Comparison of ENCODE assay signal across 17 mouse cellular contexts in genomic region chr5:139979371-139979770, GRCm38 (mm10).
DNase-seq lines count a peak whose midpoint lies in the region; ATAC-seq and TF ChIP-seq lines count a peak whose summit lies in the region.
"Had no signal": no experiment of that assay in that cellular context is flagged by ENCODE, and none has a peak within 500 bp of the region (broad histone marks: within the 10 kb centered on the region; RNA-seq: fewer than 3 reads in every experiment).

No protein-coding gene starts in this region.

- 58% methylated on average over 9 of the region's 9 CpGs for WGBS in midbrain, postnatal 0 days

- ATAC-seq in midbrain, postnatal 0 days (ENCODE audit: low FRiP score), result 0 out of 2 replicates have a peak, but pooled peaks have one; percentile 41
- no peak for ATAC-seq in megakaryocyte progenitor cell, adult 5-6 weeks (replicated peaks; ENCODE audit: poor library complexity)

- no peaks in the 10 kb centered on the region for H3K27me3 ChIP-seq in midbrain, postnatal 0 days (ENCODE audit: insufficient read depth, low read length)
- H3K27me3 ChIP-seq: embryonic facial prominence, embryonic 15.5 days; neural tube, embryonic 12.5 days had no signal

- 0 out of 2 replicates have a peak overlapping the region, but pooled peaks have one; percentile 4 for H3K4me2 ChIP-seq in midbrain, postnatal 0 days (ENCODE audit: low read depth, low read length, poor library complexity, severe bottlenecking)
- H3K4me2 ChIP-seq: embryonic facial prominence, embryonic 15.5 days; heart, embryonic 11.5 days; hindbrain, embryonic 12.5 days; limb, embryonic 15.5 days; neural tube, embryonic 12.5 days had no signal

- H3K36me3 ChIP-seq in midbrain, postnatal 0 days (ENCODE audit: insufficient read depth, low read length), result no peaks in the 10 kb centered on the region
- H3K36me3 ChIP-seq: embryonic facial prominence, embryonic 15.5 days; hindbrain, embryonic 12.5 days; limb, embryonic 15.5 days; neural tube, embryonic 12.5 days had no signal

- TF ChIP-seq CTCF in midbrain, postnatal 0 days (IDR thresholded peaks at IDR 0.05), result no peak

- no peak overlapping the region for H3K27ac ChIP-seq in midbrain, postnatal 0 days (ENCODE audit: low read depth, low read length)
- H3K27ac ChIP-seq: embryonic facial prominence, embryonic 15.5 days; gastrocnemius, adult 2 months; hindbrain, embryonic 12.5 days; limb, embryonic 15.5 days; neural tube, embryonic 12.5 days; stomach, postnatal 0 days had no signal

- H3K9me3 ChIP-seq in midbrain, postnatal 0 days (ENCODE audit: low read length), result no peaks in the 10 kb centered on the region
- H3K9me3 ChIP-seq: embryonic facial prominence, embryonic 15.5 days; hindbrain, embryonic 12.5 days; limb, embryonic 15.5 days; neural tube, embryonic 12.5 days had no signal

- H3K4me3 ChIP-seq in midbrain, postnatal 0 days (ENCODE audit: low read depth, low read length), result no peak overlapping the region
- H3K4me3 ChIP-seq: embryonic facial prominence, embryonic 15.5 days; gastrocnemius, adult 2 months; hindbrain, embryonic 12.5 days; limb, embryonic 15.5 days; neural tube, embryonic 12.5 days had no signal

- peaks cover 9% of the 10 kb centered on the region for H3K4me1 ChIP-seq in midbrain, postnatal 0 days (ENCODE audit: insufficient read depth, low read length)
- H3K4me1 ChIP-seq: limb, embryonic 15.5 days had no signal

- H3K9ac ChIP-seq in midbrain, postnatal 0 days (replicated peaks; ENCODE audit: low read length, poor library complexity, severe bottlenecking), result no peak overlapping the region
- H3K9ac ChIP-seq: embryonic facial prominence, embryonic 15.5 days; hindbrain, embryonic 12.5 days; limb, embryonic 15.5 days; neural tube, embryonic 12.5 days had no signal

- DNase-seq in layer of hippocampus, adult 9-11 months, result peak; percentile 28
- no peak for DNase-seq in layer of hippocampus, postnatal 10 days (ENCODE audit: low spot score in 2 of 2)
- DNase-seq in brain, adult 2 months (ENCODE audit: low read depth, low spot score), result peak; percentile 78
- peak; percentile 14 for DNase-seq in brain, embryonic 18.5 days (ENCODE audit: low read depth, low spot score)
- DNase-seq in midbrain, postnatal 0 days (ENCODE audit: low spot score), result peak; percentile 42
- DNase-seq in heart, adult 8-10 months (ENCODE audit: low spot score), result no peak
- DNase-seq: cerebellum, adult 18-20 months; cerebellum, postnatal 25 days; gastrocnemius, adult 2 months; kidney, adult 9 months had no signal

Comparison
In these comparisons a context has a peak if more than half of its experiments do, and no peak if none do; other contexts are left out.
1. DNase-seq: peak in layer of hippocampus, adult 9-11 months (single experiment), brain, adult 2 months (single experiment), brain, embryonic 18.5 days (single experiment) and midbrain, postnatal 0 days (single experiment); none in layer of hippocampus, postnatal 10 days (0 of 2) and heart, adult 8-10 months (single experiment).